Mouse (Mus musculus) thymus, postnatal 25 days (tissue): Measurements from ENCODE around the gene Aes.

Source experiments
- DNase-seq: peaks from one replicate; pipeline ENCODE4 v3.0.0; 2022

Gene Aes

DNA sequence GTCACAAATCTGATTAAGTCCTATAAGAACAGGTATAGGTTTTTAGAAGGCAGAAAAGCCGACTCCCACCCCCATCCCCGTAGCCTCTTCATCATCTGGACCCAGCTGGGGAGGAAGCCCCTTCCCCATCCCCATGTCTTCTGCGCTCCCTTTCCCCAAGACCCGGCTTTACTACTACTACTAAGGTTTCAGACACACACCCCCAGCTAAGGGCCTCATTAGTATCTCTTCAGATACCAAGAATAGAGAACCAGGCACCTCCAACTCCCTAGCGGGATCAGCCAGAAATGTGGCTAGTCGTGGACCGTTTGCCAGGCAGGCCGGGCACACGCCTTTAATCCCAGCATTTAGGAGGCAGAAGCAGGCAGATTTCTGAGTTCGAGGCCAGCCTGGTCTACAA lies 40.8 kb downstream of the Aes start:
- DNase-seq: no peak

DNA sequence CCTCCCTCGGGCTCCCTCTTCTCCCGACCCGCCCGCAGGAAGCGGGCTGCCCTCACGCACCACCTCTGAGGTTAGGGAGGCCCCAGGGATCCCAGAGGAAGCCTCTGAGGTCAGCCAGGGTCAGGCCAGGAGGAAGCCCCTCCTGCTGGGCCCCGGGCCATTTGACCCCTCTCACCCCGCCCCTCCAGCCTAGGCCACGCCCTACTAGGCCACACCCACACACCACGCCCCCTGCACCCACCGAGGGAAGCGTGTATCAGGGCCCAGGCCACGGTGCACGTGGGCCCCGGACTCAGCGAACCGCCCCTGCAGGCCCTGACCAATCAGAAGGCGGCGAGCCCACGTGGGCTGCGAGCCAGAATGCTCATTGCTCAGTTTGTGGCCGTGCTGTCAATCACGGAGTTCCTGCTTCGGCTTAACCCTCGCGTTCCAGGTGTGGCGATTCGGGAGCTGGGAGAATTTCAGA lies 41.5 kb downstream of the Aes start, which contains the start of gene Tle6:
Gene Tle6, minus strand, starts transcription at position 336 of the 466 bp plus-strand sequence.
- DNase-seq: peak; percentile 96

- no peak for DNase-seq
These were observed 42.2 kb downstream of the Aes start for GRCm38 (mm10) chr10:81601396-81601905.

GRCm38 (mm10) chr10:81602741-81603151 lies 43.5 kb downstream of the Aes start:
- DNase-seq: peak; percentile 62

DNA sequence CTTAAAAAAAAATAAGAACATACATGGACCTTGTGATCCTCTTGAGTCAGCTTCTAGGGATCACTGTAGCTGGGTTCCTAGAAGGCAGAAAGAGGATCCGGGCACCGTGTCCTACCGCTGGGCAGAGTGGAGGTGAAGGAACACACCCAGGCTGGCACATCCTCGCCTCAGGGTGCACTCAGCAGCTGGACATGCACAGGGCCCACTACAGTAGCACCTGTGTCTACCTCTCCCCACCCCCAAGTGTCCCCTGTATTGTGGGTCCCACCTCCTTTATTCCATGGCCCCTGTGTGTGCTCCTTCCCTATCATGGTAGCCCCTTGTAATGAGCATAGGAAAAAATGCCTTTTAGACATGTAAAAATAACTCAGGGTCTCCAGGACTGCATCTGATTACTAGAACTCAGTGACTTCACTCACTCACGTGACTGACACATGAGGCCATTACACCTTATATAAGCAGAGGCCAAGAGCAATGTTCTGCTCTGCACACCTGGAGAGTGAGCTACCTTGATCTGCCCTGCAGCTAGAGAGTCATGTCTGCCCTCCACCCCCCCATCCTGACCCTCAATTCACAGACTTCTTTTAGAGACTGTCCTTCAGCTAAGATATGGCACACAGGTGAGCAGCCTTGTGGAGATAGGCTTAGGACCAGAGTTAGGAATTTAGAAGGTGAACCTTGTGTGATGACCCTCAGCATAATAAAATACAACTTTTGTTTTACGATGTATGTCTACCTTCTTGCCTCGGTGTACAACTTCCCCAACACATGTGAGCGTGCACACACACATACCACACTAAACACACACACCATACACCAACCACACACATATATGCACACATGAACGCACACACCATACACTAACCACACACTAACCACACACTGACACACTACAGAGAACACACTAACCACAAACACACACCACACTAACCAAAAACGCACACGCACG lies 45.0 kb downstream of the Aes start:
- DNase-seq: no peak

DNA sequence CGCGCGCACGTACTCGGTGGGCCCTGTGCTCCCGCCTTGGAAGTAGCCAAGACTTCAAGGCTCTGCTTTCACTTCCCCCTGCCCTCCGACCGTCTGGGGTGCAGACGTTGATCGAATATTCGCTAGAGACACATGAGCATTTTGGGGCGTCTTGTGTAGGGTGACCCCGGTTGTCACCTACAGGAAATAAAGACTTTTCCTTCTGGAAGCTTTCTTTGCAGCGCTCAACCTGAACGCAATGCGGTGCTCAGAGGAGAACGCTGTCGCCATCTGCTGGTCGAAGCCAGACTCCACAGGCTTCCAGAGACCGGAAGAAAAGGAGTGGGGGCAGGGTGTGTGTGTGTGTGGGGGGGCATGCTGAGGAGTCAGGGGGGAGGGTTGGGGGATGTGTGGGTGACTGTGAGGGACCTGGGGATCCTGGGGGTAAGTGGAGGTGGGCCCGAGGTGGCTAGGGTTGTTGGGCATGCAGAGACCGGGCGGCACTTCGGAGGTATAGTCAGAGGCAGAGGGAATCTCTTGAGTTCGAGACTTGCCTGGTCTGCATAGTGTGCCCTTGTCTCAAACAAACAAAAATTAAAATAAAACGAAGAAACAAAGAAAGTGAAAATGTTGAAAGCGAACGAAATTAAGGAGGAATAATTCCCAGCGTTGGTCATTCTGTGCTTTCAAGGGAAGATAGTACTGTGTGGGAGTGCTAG lies 45.8 kb downstream of the Aes start:
- peak; percentile 90 for DNase-seq

GRCm38 (mm10) chr10:81605666-81605973 lies 46.3 kb downstream of the Aes start:
- DNase-seq: no peak

- DNase-seq: peak; percentile 81
These were observed 46.9 kb downstream of the Aes start, which contains the start of gene BC025920 for GRCm38 (mm10) chr10:81605974-81606751. Gene BC025920, plus strand, starts transcription at chr10:81606270.

DNA sequence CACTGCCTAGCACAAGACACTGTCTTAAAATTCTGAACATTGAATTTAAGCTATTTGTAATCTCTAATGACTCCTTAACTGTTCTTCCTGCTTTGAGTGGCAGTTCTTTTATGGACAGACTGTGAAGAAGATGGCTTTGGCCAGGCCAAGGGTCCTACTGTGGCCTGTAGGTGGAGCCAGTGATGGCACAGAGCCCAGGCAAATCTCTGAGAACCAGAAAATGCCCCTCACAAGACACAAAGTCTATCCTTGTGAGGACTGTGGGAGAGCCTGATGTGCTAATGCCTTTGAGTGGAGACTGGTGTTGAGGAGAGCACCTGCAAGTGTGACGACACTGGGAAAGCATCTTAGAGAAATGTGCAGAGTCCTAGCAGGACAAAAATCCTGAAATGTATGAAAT lies 49.0 kb downstream of the Aes start:
- no peak for DNase-seq

DNA sequence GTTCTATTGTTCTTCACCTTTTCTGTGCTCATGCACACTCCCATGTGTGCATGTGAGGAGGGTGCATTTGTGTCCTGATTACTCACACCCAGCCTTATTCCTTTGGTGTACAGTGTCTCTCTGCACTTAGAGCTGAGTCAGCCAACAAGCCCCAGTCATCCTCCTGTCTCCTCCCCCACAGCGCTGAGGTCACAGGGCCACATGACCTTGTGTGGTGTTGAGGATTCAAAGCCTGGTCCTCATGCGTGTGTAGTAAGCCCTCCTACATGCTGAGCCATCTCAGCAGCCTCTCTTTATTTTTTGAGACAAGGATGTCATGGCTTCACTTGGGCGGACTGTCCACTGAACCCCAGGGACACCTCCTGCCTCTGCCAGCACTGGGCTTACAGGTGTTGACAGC lies 53.5 kb downstream of the Aes start:
- no peak for DNase-seq

DNA sequence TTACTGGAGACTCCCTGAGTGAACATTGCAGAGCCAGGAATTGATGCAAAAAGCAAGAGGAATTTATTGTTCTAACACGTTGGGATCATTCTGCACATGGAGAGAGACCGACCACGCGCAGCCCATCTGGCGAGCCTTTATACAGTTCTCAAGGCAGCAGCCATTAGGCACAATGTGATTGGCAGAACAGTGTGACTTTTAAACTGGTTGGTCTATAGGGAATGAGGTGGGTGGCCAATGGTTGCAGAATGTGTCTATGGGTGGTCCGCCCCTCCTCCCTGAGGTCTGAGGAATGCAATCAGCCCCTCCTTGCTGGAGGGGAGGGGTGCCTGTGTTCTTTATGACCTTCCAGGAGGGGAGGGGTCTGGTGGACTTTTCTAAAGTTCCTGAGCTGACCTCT lies 56.2 kb downstream of the Aes start:
- DNase-seq: no peak
